Mouse (Mus musculus): ENCODE measurements around the gene Epc2. TPM values are rescaled to one million over a fixed set of nuclear protein-coding genes. Genes with fewer than 3 reads are reported as not detected.
A peak's percentile ranks its signal among the peaks of the same experiment; 100 is the strongest.
"Not testable (repeated sequence)": the region's sequence is repeated elsewhere in the genome, so short reads cannot be mapped to it uniquely, and the experiment has no call there.

Epc2 gene
- total RNA-seq, 2 experiments from 2014 or later, result 64.6 to 66.6 TPM

DNA sequence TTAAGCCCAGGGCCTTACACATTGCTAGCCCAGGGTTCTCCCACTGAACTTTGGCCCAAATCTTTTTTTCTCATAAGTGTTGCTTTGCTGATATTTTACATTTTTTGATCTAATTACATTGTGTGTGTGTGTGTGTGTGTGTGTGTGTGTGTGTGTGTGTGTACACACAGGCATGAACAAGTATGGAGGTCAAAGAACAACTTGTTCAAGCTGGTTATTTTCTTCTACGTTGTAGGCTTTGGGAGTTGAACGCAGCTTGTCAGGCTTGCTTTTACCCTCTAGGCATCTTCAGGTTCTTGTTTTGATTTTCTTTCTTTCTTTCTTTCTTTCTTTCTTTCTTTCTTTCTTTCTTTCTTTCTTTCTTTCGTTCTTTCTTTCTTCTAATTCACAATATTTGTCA is 19.9 kb downstream of the Epc2 start:
- DNase-seq (ENCODE audit: low spot score in 2 of 2), result no peak

- DNase-seq (ENCODE audit: low spot score in 2 of 2), result no peak
Observed at GRCm38 (mm10) chr2:49471641-49472355, 20.5 kb downstream of the Epc2 start.

- DNase-seq (ENCODE audit: low spot score in 2 of 2), result no peak
Observed at GRCm38 (mm10) chr2:49472443-49472842, 21.2 kb downstream of the Epc2 start.

- no peak for DNase-seq (ENCODE audit: low spot score in 2 of 2)
Observed at GRCm38 (mm10) chr2:49482146-49482545, 30.9 kb downstream of the Epc2 start.

DNA sequence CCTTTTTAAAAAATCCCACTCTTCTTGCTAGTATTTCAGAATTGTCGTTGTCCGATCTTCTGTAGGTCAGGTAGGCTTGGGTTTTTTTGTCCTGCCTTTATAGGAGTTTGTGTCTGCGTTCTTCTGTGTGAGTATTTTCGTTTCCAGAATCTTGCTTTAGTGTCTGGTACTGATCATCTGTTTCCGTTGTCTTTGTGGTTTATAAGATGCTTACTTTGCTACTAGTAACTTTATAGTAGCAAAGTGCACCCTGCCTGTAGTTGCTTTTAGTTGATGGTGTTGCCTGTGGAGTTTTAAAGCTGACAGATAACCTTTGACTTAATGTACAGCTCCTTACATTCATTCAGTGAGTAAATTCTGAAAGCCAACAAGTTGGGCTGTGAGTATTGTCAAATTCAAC is 32.1 kb downstream of the Epc2 start:
- DNase-seq (ENCODE audit: low spot score in 2 of 2), result no peak

- no peak for DNase-seq (ENCODE audit: low spot score in 2 of 2)
Observed at GRCm38 (mm10) chr2:49501435-49501834, 50.1 kb downstream of the Epc2 start.

DNA sequence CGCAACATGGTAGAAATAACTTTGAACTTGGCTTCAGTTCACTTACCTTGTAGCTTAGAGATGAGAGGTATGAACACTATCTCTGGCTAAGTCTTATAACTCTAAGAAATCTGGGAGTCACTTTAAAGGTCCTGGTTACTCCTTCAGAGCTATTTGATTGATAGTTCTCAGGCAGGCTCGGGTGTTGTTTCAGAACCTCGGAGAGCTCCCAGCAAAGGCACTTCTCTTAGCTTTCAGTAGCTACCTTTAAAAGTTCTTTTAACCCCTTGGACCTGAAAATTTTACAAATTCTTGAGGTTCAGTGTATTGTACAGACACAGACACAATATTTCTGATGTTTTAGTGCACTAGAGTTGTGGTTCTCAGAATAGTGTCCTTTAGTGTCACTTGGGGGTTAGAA is 52.3 kb downstream of the Epc2 start:
- no peak for DNase-seq (ENCODE audit: low spot score in 2 of 2)

DNA sequence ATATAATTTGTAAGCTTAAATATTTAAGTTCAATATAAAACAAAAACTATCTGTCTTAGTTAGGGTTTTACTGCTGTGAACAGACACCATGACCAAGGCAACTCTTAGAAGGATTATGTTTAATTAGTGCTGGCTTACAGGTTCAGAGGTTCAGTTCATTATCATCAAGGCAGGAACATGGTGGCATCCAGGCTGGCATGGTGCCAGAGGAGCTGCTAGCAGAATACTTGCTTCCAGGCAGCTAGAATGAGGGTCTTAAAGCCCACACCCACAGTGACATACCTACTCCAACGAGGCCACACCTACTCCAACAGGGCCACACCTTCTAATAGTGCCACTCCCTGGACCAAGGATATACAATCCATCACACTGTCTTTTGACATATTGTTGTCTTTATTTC is 53.9 kb downstream of the Epc2 start:
- not testable (repeated sequence) for DNase-seq (ENCODE audit: low spot score in 2 of 2)

GRCm38 (mm10) chr2:49510832-49511231 is 59.5 kb downstream of the Epc2 start:
- no peak for DNase-seq (ENCODE audit: low spot score in 2 of 2)

GRCm38 (mm10) chr2:49516011-49516410 is 64.7 kb downstream of the Epc2 start:
- DNase-seq (ENCODE audit: low spot score in 2 of 2), result no peak

- no peak for DNase-seq (ENCODE audit: low spot score in 2 of 2)
Observed at GRCm38 (mm10) chr2:49520409-49520808, 69.1 kb downstream of the Epc2 start.

- no peak for DNase-seq (ENCODE audit: low spot score in 2 of 2)
Observed at GRCm38 (mm10) chr2:49520989-49521388, 69.7 kb downstream of the Epc2 start.

DNA sequence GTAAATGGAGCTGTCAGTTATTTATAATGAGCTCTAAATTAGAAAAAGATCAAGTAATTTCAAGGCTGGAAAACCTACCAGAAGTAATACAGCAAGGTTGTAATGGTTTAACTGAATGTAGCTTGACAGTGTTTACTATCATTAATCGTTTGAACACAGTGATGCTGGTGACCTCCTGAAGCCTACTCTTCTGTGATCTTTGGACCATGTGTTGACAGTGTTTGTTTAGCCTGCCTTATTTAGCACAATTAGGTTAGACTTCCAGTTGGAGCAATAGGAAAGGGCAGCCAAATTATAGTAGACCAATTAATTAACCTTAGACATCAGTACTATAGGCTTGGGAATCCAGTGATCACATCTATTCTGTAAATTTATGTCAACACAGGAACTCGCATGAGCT is 70.3 kb downstream of the Epc2 start:
- no peak for DNase-seq (ENCODE audit: low spot score in 2 of 2)

DNA sequence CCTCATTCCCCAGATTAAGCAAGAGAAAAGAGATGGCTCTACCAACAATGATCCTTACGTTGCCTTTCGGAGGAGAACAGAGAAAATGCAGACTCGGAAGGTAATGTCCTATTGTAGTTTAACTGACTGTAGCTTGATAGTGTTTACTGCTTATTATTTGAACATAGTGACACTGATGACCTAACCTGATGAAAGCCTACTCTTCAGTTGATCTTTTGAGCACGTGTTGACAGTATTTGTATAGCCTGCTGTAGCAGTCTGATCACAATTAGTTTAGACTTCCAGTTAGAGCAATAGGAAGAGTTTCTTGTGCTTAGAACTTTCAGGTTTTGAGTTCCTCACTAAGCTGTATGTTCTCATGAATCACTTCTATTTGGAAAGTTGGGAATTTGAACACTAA is 71.3 kb downstream of the Epc2 start:
- DNase-seq (ENCODE audit: low spot score in 2 of 2), result no peak

DNA sequence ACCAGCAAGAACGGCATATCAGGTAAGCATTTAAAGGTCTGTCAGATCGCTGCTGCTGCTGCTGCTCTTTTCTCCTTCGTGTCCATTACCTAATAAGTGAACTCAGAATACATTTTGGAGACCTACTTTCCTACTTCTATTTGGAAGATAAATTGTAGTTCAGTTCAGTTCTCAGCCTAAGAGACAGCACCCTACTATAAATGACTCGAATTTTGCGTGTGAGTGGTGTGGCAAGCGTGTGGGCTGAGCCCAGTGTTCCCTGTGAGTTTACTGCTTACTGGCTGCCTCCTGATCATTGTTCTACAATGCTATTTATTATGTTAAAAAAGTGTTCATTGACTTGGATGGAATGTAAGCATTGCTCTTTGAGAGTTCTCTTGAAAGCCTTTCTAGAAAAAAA is 85.9 kb downstream of the Epc2 start:
- DNase-seq (ENCODE audit: low spot score in 2 of 2), result no peak

- no peak for DNase-seq (ENCODE audit: low spot score in 2 of 2)
Observed at GRCm38 (mm10) chr2:49538056-49538455, 86.8 kb downstream of the Epc2 start.

DNA sequence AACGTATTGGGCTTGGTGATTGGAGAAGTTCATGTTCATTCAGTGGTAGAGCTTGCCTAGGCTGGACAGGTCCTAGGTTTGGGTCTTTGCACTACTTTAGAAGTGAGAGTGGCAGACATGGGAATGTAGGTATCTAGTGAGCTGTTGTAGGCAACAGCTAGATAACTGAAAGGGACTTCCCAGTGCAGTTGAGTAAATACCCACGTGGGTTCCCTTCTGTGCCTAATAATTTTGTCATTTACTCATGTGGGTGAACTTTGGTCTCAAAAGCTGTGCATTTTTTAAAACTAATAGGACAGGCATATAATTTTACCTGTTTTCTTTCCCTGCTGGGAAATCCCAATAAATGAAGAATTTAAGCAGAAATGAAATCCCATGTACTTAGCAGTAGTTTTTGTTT is 88.5 kb downstream of the Epc2 start:
- no peak for DNase-seq (ENCODE audit: low spot score in 2 of 2)

DNA sequence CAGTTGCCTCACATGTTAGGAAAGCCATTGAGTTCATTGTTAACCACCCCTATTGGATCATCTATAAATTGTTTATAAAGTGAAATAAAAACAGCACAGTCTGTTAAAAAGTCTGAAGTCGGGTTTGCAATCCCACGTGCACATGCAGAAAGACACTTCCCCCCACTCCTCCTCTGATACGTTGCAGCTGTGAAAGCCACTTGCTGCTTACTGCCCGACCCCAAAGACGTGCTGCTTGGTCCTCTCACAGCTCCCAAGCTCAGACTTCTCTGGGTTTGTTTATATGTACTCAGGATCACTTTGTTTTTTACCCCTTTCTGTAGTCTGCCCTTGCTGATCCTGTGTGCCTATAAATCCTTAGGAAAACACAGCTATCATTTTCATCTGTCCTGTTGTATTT is 96.5 kb downstream of the Epc2 start:
- no peak for DNase-seq (ENCODE audit: low spot score in 2 of 2)

DNA sequence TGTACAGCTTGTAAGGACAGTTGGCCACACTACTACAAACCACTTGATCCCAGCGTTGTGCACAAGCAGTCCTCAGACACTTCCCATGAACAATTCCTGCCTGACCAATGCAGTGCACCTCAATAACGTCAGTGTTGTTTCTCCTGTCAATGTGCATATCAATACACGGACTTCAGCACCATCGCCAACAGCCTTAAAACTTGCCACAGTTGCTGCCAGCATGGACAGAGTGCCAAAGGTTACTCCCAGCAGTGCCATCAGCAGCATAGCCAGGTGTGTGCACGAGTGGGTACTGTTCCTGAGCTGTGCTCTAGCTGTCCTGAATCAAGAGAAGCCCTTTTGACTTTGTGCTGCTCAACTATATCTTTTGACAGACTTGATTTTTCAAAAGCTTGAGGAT is 97.2 kb downstream of the Epc2 start:
- no peak for DNase-seq (ENCODE audit: low spot score in 2 of 2)

GRCm38 (mm10) chr2:49553096-49553495 is 101.8 kb downstream of the Epc2 start:
- no peak for DNase-seq (ENCODE audit: low spot score in 2 of 2)

GRCm38 (mm10) chr2:49557339-49557738 is 106.1 kb downstream of the Epc2 start:
- DNase-seq (ENCODE audit: low spot score in 2 of 2), result no peak

DNA sequence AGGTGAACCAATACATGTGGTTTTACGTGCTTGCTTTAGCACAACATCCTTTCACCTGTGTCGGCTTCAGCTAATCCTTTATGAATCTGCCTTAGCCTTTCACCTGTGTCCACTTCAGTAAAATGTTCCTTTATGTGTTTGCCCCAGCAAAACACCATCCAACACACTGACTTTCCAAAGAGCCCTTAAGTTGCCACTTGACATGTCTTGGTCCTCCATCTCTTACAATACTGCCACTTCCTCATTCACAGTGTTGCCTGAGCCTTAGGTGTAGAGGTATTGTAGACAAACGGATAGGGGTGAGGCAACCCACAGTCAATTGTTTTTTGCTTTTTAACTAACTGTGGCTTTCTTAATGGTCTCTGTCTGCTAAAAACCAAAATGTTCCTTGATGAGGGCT is 107.1 kb downstream of the Epc2 start:
- DNase-seq (ENCODE audit: low spot score in 2 of 2), result no peak

DNA sequence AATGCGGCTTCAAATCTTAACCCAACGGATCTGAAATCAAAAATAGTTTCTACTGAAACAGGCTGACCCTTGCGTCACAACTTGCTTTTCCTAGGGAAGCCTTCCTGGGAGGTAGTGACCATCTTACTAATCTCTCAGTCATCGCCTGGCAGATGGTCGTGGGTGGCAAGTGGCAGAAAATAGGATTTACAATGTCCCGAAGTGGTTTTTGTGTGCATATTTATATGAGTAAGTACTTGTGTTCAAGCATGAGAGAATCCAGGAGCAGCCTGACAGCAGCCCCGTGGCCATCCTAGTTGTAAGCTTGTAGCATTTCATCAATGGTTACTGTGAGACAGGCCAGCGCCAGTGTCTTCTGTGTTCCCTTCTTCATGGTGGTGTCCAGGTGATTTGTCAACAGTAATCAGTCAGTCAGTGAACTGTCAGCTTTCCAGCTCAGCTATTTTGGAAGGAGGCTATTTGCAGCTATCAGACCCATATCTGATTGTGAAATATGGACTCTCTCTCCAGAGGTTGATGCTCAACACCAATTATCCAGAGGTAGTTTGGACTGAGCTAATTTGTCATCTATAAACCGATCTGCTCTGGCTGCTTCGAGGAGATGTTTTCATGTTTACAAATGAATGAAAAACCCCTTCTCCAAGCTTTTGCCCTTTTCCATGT is 111.5 kb downstream of the Epc2 start:
- peak; percentile 74 to 80 for DNase-seq (ENCODE audit: low spot score in 2 of 2)

All from left cerebral cortex, adult 18-20 months (tissue).